Mouse (Mus musculus): Measurements from ENCODE around the gene Clec12b. TPM values are rescaled to one million over a fixed set of nuclear protein-coding genes. Genes with fewer than 3 reads are reported as not detected.
"Not testable (repeated sequence)": the region's sequence is repeated elsewhere in the genome, so short reads cannot be mapped to it uniquely, and the experiment has no call there.

Clec12b gene
- total and polyA plus RNA-seq, 3 experiments: not detected

DNA sequence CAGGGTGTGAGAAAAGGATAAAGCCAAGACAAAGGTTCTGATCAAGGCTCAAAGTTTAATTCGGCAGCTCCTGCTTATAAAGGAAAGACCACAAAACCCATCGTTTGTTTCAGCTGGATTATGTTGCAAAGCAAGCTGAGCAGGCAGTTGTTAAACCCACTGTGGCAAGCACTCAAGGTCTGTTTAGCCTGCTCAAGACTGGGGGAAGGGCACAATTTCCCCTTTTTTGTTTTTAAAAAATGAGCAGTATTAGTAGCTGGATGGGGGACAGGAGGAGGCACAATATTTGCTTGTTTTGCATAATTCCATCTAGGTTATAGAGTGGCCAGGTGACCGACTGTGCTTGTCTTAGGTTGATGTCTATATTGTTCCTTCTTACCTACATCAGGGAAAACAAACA is 41.3 kb downstream of the Clec12b start:
- no peak overlapping the region for H3K9ac ChIP-seq (ENCODE audit: insufficient read depth, low read depth)
- H3K4me3 ChIP-seq (replicated peaks in 1 of 3; ENCODE audit: low read depth in 2 of 3, low read length in 2 of 3, poor library complexity in 1 of 3): no peak overlapping the region
- TF ChIP-seq CHD1 (IDR thresholded peaks at IDR 0.05; ENCODE audit: low read depth, low read length) (no peak), MAX (IDR thresholded peaks at IDR 0.05; ENCODE audit: low read length) (no peak), SIN3A (IDR thresholded peaks at IDR 0.05; ENCODE audit: low read length) (no peak), POLR2A (IDR thresholded peaks at IDR 0.05; ENCODE audit: low read depth, low read length) (no peak), E2F4 (IDR thresholded peaks at IDR 0.05; ENCODE audit: insufficient replicate concordance, low read depth, low read length) (no peak), UBTF (IDR thresholded peaks at IDR 0.05; ENCODE audit: low read depth, low read length) (no peak), POLR2AphosphoS2 (IDR thresholded peaks at IDR 0.05; ENCODE audit: low read depth, low read length) (no peak), USF1 (IDR thresholded peaks at IDR 0.05; ENCODE audit: low read depth, low read length) (no peak), PAX5 (IDR thresholded peaks at IDR 0.05; ENCODE audit: low read length) (no peak), ELF1 (IDR thresholded peaks at IDR 0.05; ENCODE audit: low read depth, low read length) (no peak), MXI1 (IDR thresholded peaks at IDR 0.05; ENCODE audit: low read depth, low read length) (no peak), MYC (IDR thresholded peaks at IDR 0.05; ENCODE audit: low read depth, low read length) (no peak)
- no peak overlapping the region for H3K4me2 ChIP-seq (ENCODE audit: insufficient read depth, low read depth, poor library complexity, severe bottlenecking)
- peak; percentile 51 for DNase-seq (ENCODE audit: extremely low read depth)
- no peaks in the 10 kb centered on the region for H3K36me3 ChIP-seq (replicated peaks in 1 of 2; ENCODE audit: control insufficient read depth in 1 of 2, insufficient read depth in 1 of 2, low read length in 1 of 2)
- no peaks in the 10 kb centered on the region for H3K27me3 ChIP-seq (replicated peaks)
- in situ Hi-C loops (cut with MboI; ENCODE audit: low pct_ligation_motif_present, low pct_unique_long_range_greater_than_20kb, low sequenced_read_pairs) (no loop called here), dilution Hi-C loops (cut with MboI; ENCODE audit: extremely low pct_ligation_motif_present, extremely low pct_unique_long_range_greater_than_20kb, low sequenced_read_pairs) (no loop called here)
- H3K79me2 ChIP-seq (replicated peaks; ENCODE audit: control insufficient read depth, extremely low read depth, insufficient read depth, poor library complexity, severe bottlenecking): no peaks in the 10 kb centered on the region
- H3K9me3 ChIP-seq (replicated peaks; ENCODE audit: low read length): peaks cover 9% of the 10 kb centered on the region
- H3K27ac ChIP-seq (ENCODE audit: insufficient read depth, low read depth): no peak overlapping the region
- H3K4me1 ChIP-seq (ENCODE audit: control insufficient read depth in 1 of 2, insufficient read depth in 2 of 2): peaks cover 2 to 24% of the 10 kb centered on the region in 2 experiments

DNA sequence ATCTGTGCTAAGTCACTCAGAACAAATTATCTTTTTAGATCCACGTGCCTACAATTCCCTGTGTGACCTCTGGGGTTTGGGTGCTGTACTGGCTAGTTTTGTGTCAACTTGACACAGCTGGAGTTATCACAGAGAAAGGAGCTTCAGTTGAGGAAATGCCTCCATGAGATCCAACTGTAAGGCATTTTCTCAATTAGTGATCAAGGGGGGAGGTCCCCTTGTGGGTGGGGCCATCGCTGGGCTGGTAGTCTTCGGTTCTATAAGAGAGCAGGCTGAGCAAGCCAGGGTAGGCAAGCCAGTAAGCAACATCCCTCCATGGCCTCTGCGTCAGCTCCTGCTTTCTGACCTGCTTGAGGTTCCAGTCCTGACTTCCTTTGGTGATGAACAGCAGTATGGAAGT is 43.3 kb downstream of the Clec12b start, which contains the start of gene Clec12a:
TSS of gene Clec12a (plus strand) at position 301 of the 400 bp plus-strand sequence.
- H3K4me3 ChIP-seq (replicated peaks in 1 of 3; ENCODE audit: low read depth in 2 of 3, low read length in 2 of 3, poor library complexity in 1 of 3); H3K36me3 ChIP-seq (replicated peaks in 1 of 2; ENCODE audit: control insufficient read depth in 1 of 2, insufficient read depth in 1 of 2, low read length in 1 of 2); in situ Hi-C loops (cut with MboI; ENCODE audit: low pct_ligation_motif_present, low pct_unique_long_range_greater_than_20kb, low sequenced_read_pairs): not testable (repeated sequence)

DNA sequence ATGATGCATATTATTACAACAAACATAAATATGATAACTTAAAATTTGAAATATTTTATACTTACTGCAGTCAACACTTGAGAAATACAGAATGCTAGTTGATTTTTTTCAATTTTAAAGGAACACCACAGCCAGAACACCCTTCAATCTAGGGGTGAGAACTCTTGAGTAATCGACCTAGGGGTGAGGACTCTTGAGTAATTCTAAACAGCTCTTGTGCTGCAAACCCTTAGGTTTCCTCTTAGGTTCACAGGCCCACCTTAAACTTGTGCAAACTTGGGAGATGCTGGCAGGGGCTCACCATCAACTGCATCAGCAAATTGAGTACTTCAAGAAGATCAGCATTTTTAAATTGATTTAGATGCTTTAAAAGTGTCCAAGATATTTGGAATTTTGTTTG is 47.9 kb downstream of the Clec12b start:
- dilution Hi-C loops (cut with MboI; ENCODE audit: extremely low pct_ligation_motif_present, extremely low pct_unique_long_range_greater_than_20kb, low sequenced_read_pairs): no loop called here

More for the DNA sequence above, 43.3 kb downstream of the Clec12b start, which contains the start of gene Clec12a:
- peaks cover 2 to 15% of the 10 kb centered on the region in 2 experiments for H3K4me1 ChIP-seq (ENCODE audit: control insufficient read depth in 1 of 2, insufficient read depth in 2 of 2)
- DNase-seq (ENCODE audit: extremely low read depth); H3K27me3 ChIP-seq (replicated peaks); dilution Hi-C loops (cut with MboI; ENCODE audit: extremely low pct_ligation_motif_present, extremely low pct_unique_long_range_greater_than_20kb, low sequenced_read_pairs); H3K4me2 ChIP-seq (ENCODE audit: insufficient read depth, low read depth, poor library complexity, severe bottlenecking); H3K9me3 ChIP-seq (replicated peaks; ENCODE audit: low read length); H3K9ac ChIP-seq (ENCODE audit: insufficient read depth, low read depth); H3K27ac ChIP-seq (ENCODE audit: insufficient read depth, low read depth); H3K79me2 ChIP-seq (replicated peaks; ENCODE audit: control insufficient read depth, extremely low read depth, insufficient read depth, poor library complexity, severe bottlenecking): not testable (repeated sequence)

More for the DNA sequence above, 47.9 kb downstream of the Clec12b start:
- in situ Hi-C loops (cut with MboI; ENCODE audit: low pct_ligation_motif_present, low pct_unique_long_range_greater_than_20kb, low sequenced_read_pairs): no loop called here
- H3K27me3 ChIP-seq (replicated peaks): no peaks in the 10 kb centered on the region
- no peak overlapping the region for H3K4me3 ChIP-seq (replicated peaks in 1 of 3; ENCODE audit: low read depth in 2 of 3, low read length in 2 of 3, poor library complexity in 1 of 3)
- H3K4me1 ChIP-seq (ENCODE audit: control insufficient read depth in 1 of 2, insufficient read depth in 2 of 2): peaks cover 5 to 18% of the 10 kb centered on the region in 2 experiments; a peak in 3 of 4 replicates
- H3K36me3 ChIP-seq (replicated peaks in 1 of 2; ENCODE audit: control insufficient read depth in 1 of 2, insufficient read depth in 1 of 2, low read length in 1 of 2): no peaks in the 10 kb centered on the region
- H3K9ac ChIP-seq (ENCODE audit: insufficient read depth, low read depth): no peak overlapping the region
- DNase-seq (ENCODE audit: extremely low read depth): no peak
- H3K4me2 ChIP-seq (ENCODE audit: insufficient read depth, low read depth, poor library complexity, severe bottlenecking): no peak overlapping the region
- H3K79me2 ChIP-seq (replicated peaks; ENCODE audit: control insufficient read depth, extremely low read depth, insufficient read depth, poor library complexity, severe bottlenecking): no peaks in the 10 kb centered on the region
- no peak overlapping the region for H3K27ac ChIP-seq (ENCODE audit: insufficient read depth, low read depth)
- TF ChIP-seq USF1 (IDR thresholded peaks at IDR 0.05; ENCODE audit: low read depth, low read length) (no peak), ZKSCAN1 (IDR thresholded peaks at IDR 0.05; ENCODE audit: borderline replicate concordance, low read depth, low read length) (no peak)
- no peaks in the 10 kb centered on the region for H3K9me3 ChIP-seq (replicated peaks; ENCODE audit: low read length)
